Mouse (Mus musculus) cerebellum, adult (tissue): ENCODE measurements around the gene Susd1.

Experiments
- ATAC-seq: cut with Nextera tagmentation; 2 replicates; pipeline ENCODE4 v1.9.2; 2017; ENCODE audit warnings: mild to moderate bottlenecking, moderate library complexity, mixed read lengths; ENCODE audit not compliant: insufficient number of reproducible peaks, low FRiP score, low TSS enrichment

Gene Susd1

GRCm38 (mm10) chr4:59326031-59326760 lies 112.2 kb downstream of the Susd1 start:
- no peak for ATAC-seq

DNA sequence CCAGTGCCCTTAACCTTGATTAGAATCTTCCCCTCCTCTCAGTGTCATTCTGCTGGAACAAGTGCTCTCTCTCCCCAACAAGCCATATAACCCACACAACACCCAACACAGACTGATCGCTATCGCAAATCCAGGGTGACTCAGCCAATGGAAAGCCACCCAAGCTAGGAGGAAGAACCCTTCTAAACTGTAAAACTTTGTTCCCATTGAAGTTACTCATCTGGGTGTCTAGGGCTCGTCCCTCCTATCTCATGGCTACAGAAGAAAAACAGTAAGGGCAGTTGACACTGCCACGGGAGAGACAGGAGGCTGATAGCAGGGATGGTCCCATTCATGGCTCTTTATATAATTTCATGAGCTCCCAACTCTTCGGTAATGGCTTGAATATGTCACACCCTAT lies 114.1 kb downstream of the Susd1 start:
- no peak for ATAC-seq

- ATAC-seq: no peak
Observed at GRCm38 (mm10) chr4:59323231-59323651, 115.2 kb downstream of the Susd1 start.

DNA sequence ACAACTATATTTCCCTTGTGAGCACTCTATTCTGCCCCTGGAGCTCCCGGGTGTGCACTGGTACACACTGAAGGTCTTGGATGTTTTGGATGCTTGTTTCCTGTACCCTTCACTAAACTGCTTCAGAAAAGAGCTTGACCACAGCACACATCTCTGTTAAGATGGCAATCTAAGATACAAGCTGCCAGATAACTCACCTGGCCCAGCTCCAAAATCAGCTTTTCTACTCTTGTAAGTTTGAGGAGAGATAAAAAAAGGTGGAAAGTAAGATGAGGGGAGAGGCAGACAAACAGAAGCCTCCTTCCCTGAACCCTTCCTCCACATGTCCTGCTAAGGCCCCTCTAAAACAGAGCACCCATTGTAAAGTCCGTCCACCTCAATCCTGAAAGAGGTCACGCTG lies 115.7 kb downstream of the Susd1 start:
- ATAC-seq: no peak

DNA sequence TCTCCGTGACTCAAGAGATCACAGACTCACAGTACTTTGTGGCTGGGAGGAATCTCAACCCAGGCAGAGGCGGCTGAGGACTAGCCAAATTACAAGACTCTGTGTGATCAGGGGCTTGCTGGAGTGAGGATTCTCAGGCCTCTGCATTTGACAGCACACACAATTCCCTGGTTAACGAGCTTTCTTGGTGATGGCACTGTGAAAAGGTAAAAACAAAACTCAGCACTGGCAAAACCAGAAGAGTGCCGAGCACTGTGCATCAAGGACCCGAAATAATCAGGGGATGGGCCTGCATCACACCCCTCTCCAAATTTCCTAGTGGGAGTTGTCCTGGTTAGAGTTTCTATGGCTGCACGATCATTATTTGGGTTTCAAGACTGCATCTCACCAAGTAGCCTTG lies 116.4 kb downstream of the Susd1 start:
- ATAC-seq: no peak

- ATAC-seq: no peak
Observed at GRCm38 (mm10) chr4:59321181-59322008, 117.0 kb downstream of the Susd1 start.

- no peak for ATAC-seq
Observed at GRCm38 (mm10) chr4:59319136-59319941, 119.1 kb downstream of the Susd1 start.

- no peak for ATAC-seq
Observed at GRCm38 (mm10) chr4:59318602-59319001, 119.8 kb downstream of the Susd1 start.

- no peak for ATAC-seq
Observed at GRCm38 (mm10) chr4:59315553-59316405, 122.7 kb downstream of the Susd1 start.

DNA sequence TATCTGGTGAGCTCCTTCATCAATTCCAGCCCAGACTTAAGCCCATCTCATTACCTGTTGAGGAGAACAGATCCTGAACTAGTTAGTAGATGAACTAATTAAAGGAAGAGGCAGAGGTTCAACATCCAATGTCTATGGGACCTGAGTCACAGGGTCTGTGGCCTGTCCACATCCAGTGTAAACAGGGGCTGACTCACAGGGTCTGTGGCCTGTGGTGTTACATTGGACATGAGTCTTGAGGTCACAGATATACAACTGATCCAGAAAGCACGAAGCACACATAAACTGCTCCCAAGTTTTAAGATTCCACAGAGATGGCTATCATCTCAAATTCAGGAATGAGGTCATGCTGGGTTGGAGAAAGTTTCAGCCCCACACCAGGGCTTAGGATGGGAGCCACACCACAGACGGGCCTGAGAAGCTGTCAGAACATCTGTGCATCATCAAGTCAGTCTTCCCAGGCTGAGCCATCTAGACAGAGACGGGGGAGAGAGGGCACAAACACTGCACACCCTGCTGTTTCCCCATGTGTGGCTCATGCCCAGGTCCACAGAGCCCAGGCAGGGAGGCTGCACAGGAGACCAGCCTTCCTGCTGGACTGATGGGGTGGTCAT lies 123.4 kb downstream of the Susd1 start:
- ATAC-seq: no peak

GRCm38 (mm10) chr4:59312945-59313344 lies 125.5 kb downstream of the Susd1 start:
- no peak for ATAC-seq

- no peak for ATAC-seq
Observed at GRCm38 (mm10) chr4:59310590-59310989, 127.8 kb downstream of the Susd1 start.

DNA sequence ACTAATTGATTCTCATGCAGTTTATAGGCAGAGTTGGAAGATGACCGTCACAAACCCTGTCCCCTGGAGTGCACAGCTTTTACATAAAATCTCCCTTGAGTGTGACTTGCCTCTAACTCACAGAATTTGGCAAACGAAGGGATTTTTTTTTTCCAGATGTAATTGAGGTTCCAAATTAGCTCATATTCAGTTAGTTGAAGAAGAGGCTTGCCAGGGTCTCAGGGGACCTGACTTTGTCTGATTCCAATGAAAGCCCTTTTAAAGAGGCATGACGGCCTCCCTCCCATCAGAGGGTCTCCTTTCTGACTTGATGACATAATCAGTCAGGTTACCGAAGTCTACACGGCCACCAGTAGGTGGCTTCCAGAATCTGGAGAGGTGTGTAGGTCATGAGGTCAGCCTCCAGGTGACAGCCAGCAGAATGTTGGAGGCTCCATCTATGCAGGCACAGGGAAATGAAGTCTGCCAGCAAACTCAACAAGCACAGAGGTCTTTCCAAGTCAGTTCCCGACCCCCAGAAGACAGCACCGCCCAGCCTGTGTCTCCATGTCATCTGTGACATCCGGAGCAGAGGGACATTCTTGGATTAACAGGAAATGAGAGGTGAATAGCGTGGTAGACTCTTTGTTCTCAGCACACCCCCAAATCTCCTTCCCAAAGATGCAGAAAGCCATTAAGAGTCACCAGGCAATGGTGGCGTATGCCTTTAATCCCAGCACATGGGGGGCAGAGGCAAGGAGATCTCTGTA lies 130.4 kb downstream of the Susd1 start:
- ATAC-seq: no peak

DNA sequence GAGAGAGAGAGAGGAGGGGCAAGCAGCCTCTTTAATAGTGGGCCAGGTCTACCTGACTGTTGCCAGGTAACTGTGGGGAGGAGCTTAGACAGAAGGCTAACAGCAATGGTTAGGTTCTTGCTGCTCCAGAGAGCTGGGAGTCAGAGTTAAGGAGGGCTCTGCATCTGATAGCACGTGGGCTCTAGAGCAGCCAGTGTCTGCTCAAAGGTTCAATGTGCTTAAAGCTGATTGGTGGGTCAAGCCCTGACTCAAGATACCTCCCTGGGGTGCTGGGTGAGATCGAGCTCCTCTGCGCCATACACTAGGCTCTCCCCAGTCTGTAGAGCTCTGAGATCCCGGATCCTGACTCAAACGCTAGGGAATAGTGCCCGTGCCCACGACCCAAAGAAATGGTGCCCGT lies 136.0 kb downstream of the Susd1 start:
- ATAC-seq: no peak

- ATAC-seq: no peak
Observed at GRCm38 (mm10) chr4:59301025-59301815, 137.2 kb downstream of the Susd1 start.

- no peak for ATAC-seq
Observed at GRCm38 (mm10) chr4:59298719-59299496, 139.5 kb downstream of the Susd1 start.

- no peak for ATAC-seq
Observed at GRCm38 (mm10) chr4:59295127-59295526, 143.3 kb downstream of the Susd1 start.
